Mouse (Mus musculus): Measurements from ENCODE around the gene B4galt1.

- TF ChIP-seq CTCF (IDR thresholded peaks at IDR 0.05; ENCODE audit: control insufficient read depth, insufficient read depth, low read length) (no peak), POLR2A (IDR thresholded peaks at IDR 0.05; ENCODE audit: borderline replicate concordance, control insufficient read depth, low read depth, low read length) (no peak)
Observed at GRCm38 (mm10) chr4:40823151-40823550, 30.7 kb downstream of the B4galt1 start.
